Mouse (Mus musculus) forebrain, embryonic 15.5 days (tissue): ENCODE results near the gene Ccdc12. TPM values are rescaled to one million over a fixed set of nuclear protein-coding genes. Genes with fewer than 3 reads are reported as not detected.

Experiments used
- ATAC-seq: fragments of 200-750 bp; cut with Nextera tagmentation; replicated peaks from 2 replicates; pipeline ENCODE4 v1.8.0; 2017; ENCODE audit warnings: mild to moderate bottlenecking, moderate TSS enrichment, moderate library complexity
- H3K27ac ChIP-seq: fragments of 300-500 bp; sonication (generic); replicated peaks from 2 replicates; pipeline ENCODE4 v1.5.1; 2015; ENCODE audit warnings: mild to moderate bottlenecking, inconsistent platforms
- H3K27me3 ChIP-seq: fragments of 300-500 bp; sonication (generic); 2 replicates; pipeline ENCODE4 v1.6.1; 2015; ENCODE audit warnings: inconsistent platforms
- H3K36me3 ChIP-seq: fragments of 300-500 bp; sonication (generic); 2 replicates; pipeline ENCODE4 v1.6.1; 2015; ENCODE audit warnings: mild to moderate bottlenecking, inconsistent platforms
- H3K4me1 ChIP-seq: fragments of 300-500 bp; sonication (generic); 2 replicates; pipeline ENCODE4 v1.6.1; 2015; ENCODE audit warnings: inconsistent platforms
- H3K4me2 ChIP-seq: fragments of 300-500 bp; sonication (generic); replicated peaks from 2 replicates; pipeline ENCODE4 v1.6.1; 2015; ENCODE audit warnings: mild to moderate bottlenecking, inconsistent platforms
- H3K4me3 ChIP-seq: fragments of 300-500 bp; sonication (generic); 2 replicates; pipeline ENCODE4 v1.5.1; 2015; ENCODE audit warnings: mild to moderate bottlenecking, inconsistent platforms
- H3K9ac ChIP-seq: fragments of 300-500 bp; sonication (generic); replicated peaks from 2 replicates; pipeline ENCODE4 v1.6.1; 2015; ENCODE audit warnings: mild to moderate bottlenecking, inconsistent platforms
- H3K9me3 ChIP-seq: fragments of 300-500 bp; sonication (generic); 2 replicates; pipeline ENCODE4 v1.6.1; 2016; ENCODE audit warnings: inconsistent platforms
- WGBS: fragments of 180-500 bp; shearing (Covaris S2); methylation state at CpG from one replicate; pipeline ENCODE4 v1.1.7; 2015; ENCODE audit warnings: mixed read lengths; 5-methylcytosine and 5-hydroxymethylcytosine counted together
- polyA plus RNA-seq: library from polyadenylated mRNA; unstranded; fragments of >200 nt; fragmentation: Nextera tagmentation; extraction: Ambion mirVana; gene quantifications from 2 replicates; pipeline ENCODE4 v1.2.1, GENCODE M21; 2015

Gene Ccdc12
- polyA plus RNA-seq, 1 experiment from 2014 or later = 120 TPM

GRCm38 (mm10) chr9:110631651-110632275 is 24.5 kb upstream of the Ccdc12 start:
- WGBS = 12% methylated on average over 30 of the region's 30 CpGs

GRCm38 (mm10) chr9:110632671-110633070 is 23.6 kb upstream of the Ccdc12 start:
- peaks cover 6% of the 10 kb centered on the region; the same call in 1 of the 2 replicates for H3K27me3 ChIP-seq

More at GRCm38 (mm10) chr9:110631651-110632275, 24.5 kb upstream of the Ccdc12 start:
- Histone ChIP-seq H3K36me3 (no peaks in the 10 kb centered on the region), H3K9me3 (no peaks in the 10 kb centered on the region), H3K4me3 (peak overlapping the region; percentile 29), H3K4me2 (peak overlapping the region; percentile 54), H3K27ac (no peak overlapping the region), H3K9ac (peak overlapping the region; percentile 24), H3K27me3 (peaks cover 6% of the 10 kb centered on the region; the same call in 1 of the 2 replicates), H3K4me1 (peaks cover 10% of the 10 kb centered on the region)
- peak; percentile 46; the same call in 1 of the 2 replicates for ATAC-seq

GRCm38 (mm10) chr9:110633882-110634281 is 22.4 kb upstream of the Ccdc12 start:
- Histone ChIP-seq H3K4me1 (peaks cover 10% of the 10 kb centered on the region), H3K9me3 (no peaks in the 10 kb centered on the region), H3K27me3 (peaks cover 6% of the 10 kb centered on the region; the same call in 1 of the 2 replicates), H3K9ac (no peak overlapping the region), H3K4me3 (no peak overlapping the region), H3K27ac (no peak overlapping the region), H3K36me3 (no peaks in the 10 kb centered on the region), H3K4me2 (no peak overlapping the region)
- WGBS = 87% methylated on average over 17 of the region's 17 CpGs
- no peak for ATAC-seq

More at GRCm38 (mm10) chr9:110632671-110633070, 23.6 kb upstream of the Ccdc12 start:
- ATAC-seq = no peak
- H3K36me3 ChIP-seq = no peaks in the 10 kb centered on the region
- H3K4me2 ChIP-seq = no peak overlapping the region
- H3K4me1 ChIP-seq = peaks cover 10% of the 10 kb centered on the region
- no peaks in the 10 kb centered on the region for H3K9me3 ChIP-seq
- no peak overlapping the region for H3K27ac ChIP-seq
- no peak overlapping the region for H3K4me3 ChIP-seq
- H3K9ac ChIP-seq = no peak overlapping the region
- WGBS = 82% methylated on average over 15 of the region's 15 CpGs

GRCm38 (mm10) chr9:110635225-110635624 is 21.1 kb upstream of the Ccdc12 start:
- 5% methylated on average over 19 of the region's 19 CpGs for WGBS
- Histone ChIP-seq H3K4me2 (no peak overlapping the region), H3K36me3 (no peaks in the 10 kb centered on the region), H3K9ac (no peak overlapping the region), H3K4me1 (peaks cover 10% of the 10 kb centered on the region), H3K4me3 (no peak overlapping the region), H3K27ac (no peak overlapping the region), H3K27me3 (peaks cover 6% of the 10 kb centered on the region; the same call in 1 of the 2 replicates), H3K9me3 (no peaks in the 10 kb centered on the region)
- peak; percentile 49; the same call in 1 of the 2 replicates for ATAC-seq

- 81% methylated on average over 10 of the region's 10 CpGs for WGBS
- no peaks in the 10 kb centered on the region for H3K4me1 ChIP-seq
- H3K27me3 ChIP-seq = no peaks in the 10 kb centered on the region
- no peak for ATAC-seq
- no peak overlapping the region for H3K4me3 ChIP-seq
- H3K36me3 ChIP-seq = no peaks in the 10 kb centered on the region
- no peak overlapping the region for H3K27ac ChIP-seq
- no peaks in the 10 kb centered on the region for H3K9me3 ChIP-seq
- no peak overlapping the region for H3K4me2 ChIP-seq
- no peak overlapping the region for H3K9ac ChIP-seq
Measured at GRCm38 (mm10) chr9:110638611-110639021, 17.7 kb upstream of the Ccdc12 start.

- Histone ChIP-seq H3K9ac (no peak overlapping the region), H3K9me3 (no peaks in the 10 kb centered on the region), H3K27ac (no peak overlapping the region), H3K4me1 (no peaks in the 10 kb centered on the region), H3K4me3 (no peak overlapping the region), H3K36me3 (no peaks in the 10 kb centered on the region), H3K4me2 (no peak overlapping the region), H3K27me3 (no peaks in the 10 kb centered on the region)
- 89% methylated on average over 5 of the region's 5 CpGs for WGBS
- ATAC-seq = no peak
Measured at GRCm38 (mm10) chr9:110641006-110641405, 15.3 kb upstream of the Ccdc12 start.

GRCm38 (mm10) chr9:110642812-110643524 is 13.3 kb upstream of the Ccdc12 start:
- H3K27ac ChIP-seq = no peak overlapping the region
- WGBS = 61% methylated on average over 5 of the region's 5 CpGs
- no peaks in the 10 kb centered on the region for H3K36me3 ChIP-seq
- no peak for ATAC-seq
- no peaks in the 10 kb centered on the region for H3K27me3 ChIP-seq
- H3K4me3 ChIP-seq = no peak overlapping the region
- H3K9ac ChIP-seq = no peak overlapping the region
- H3K4me2 ChIP-seq = no peak overlapping the region
- H3K9me3 ChIP-seq = no peaks in the 10 kb centered on the region
- H3K4me1 ChIP-seq = no peaks in the 10 kb centered on the region

GRCm38 (mm10) chr9:110643787-110644186 is 12.5 kb upstream of the Ccdc12 start:
- Histone ChIP-seq H3K4me3 (no peak overlapping the region), H3K27ac (no peak overlapping the region), H3K4me1 (no peaks in the 10 kb centered on the region), H3K36me3 (no peaks in the 10 kb centered on the region), H3K9me3 (no peaks in the 10 kb centered on the region), H3K27me3 (no peaks in the 10 kb centered on the region), H3K9ac (no peak overlapping the region), H3K4me2 (no peak overlapping the region)
- 66% methylated on average over 9 of the region's 9 CpGs for WGBS
- no peak for ATAC-seq

- Histone ChIP-seq H3K4me1 (peaks cover 2% of the 10 kb centered on the region), H3K4me2 (no peak overlapping the region), H3K27ac (no peak overlapping the region), H3K27me3 (no peaks in the 10 kb centered on the region), H3K36me3 (no peaks in the 10 kb centered on the region), H3K9me3 (no peaks in the 10 kb centered on the region), H3K4me3 (no peak overlapping the region), H3K9ac (no peak overlapping the region)
- no peak for ATAC-seq
- WGBS = 78% methylated on average over 10 of the region's 10 CpGs
Measured at GRCm38 (mm10) chr9:110644295-110644694, 12.0 kb upstream of the Ccdc12 start.

GRCm38 (mm10) chr9:110645219-110645618 is 11.1 kb upstream of the Ccdc12 start:
- Histone ChIP-seq H3K4me1 (peaks cover 11% of the 10 kb centered on the region), H3K36me3 (no peaks in the 10 kb centered on the region), H3K9me3 (no peaks in the 10 kb centered on the region), H3K27me3 (no peaks in the 10 kb centered on the region), H3K4me3 (no peak overlapping the region), H3K4me2 (no peak overlapping the region), H3K27ac (no peak overlapping the region), H3K9ac (no peak overlapping the region)
- ATAC-seq = no peak
- WGBS = 89% methylated on average over 9 of the region's 9 CpGs

- peaks cover 12% of the 10 kb centered on the region; the same call in 1 of the 2 replicates for H3K27me3 ChIP-seq
- H3K4me3 ChIP-seq = no peak overlapping the region
- H3K9me3 ChIP-seq = no peaks in the 10 kb centered on the region
- H3K9ac ChIP-seq = no peak overlapping the region
- no peak overlapping the region for H3K4me2 ChIP-seq
- peak overlapping the region; percentile 69 for H3K27ac ChIP-seq
- peaks cover 50% of the 10 kb centered on the region for H3K4me1 ChIP-seq
- peak; percentile 39; the same call in 1 of the 2 replicates for ATAC-seq
- no peaks in the 10 kb centered on the region for H3K36me3 ChIP-seq
Measured at GRCm38 (mm10) chr9:110649775-110650174, 6.5 kb upstream of the Ccdc12 start.

- Histone ChIP-seq H3K9me3 (no peaks in the 10 kb centered on the region), H3K4me2 (peak overlapping the region; percentile 100), H3K4me3 (0 out of 2 replicates have a peak overlapping the region, but pooled peaks have one; percentile 0), H3K27ac (no peak overlapping the region), H3K4me1 (peaks cover 62% of the 10 kb centered on the region), H3K9ac (0 out of 2 replicates have a peak overlapping the region, but pooled peaks have one; percentile 19), H3K27me3 (peaks cover 12% of the 10 kb centered on the region; the same call in 1 of the 2 replicates), H3K36me3 (no peaks in the 10 kb centered on the region)
- ATAC-seq = no peak
- 45% methylated on average over 13 of the region's 13 CpGs for WGBS
Measured at GRCm38 (mm10) chr9:110651931-110652722, 4.2 kb upstream of the Ccdc12 start.
